Mouse (Mus musculus) stomach, embryonic 15.5 days (tissue): Measurements from ENCODE around the gene Pfdn6. TPM values are rescaled to one million over a fixed set of nuclear protein-coding genes. Genes with fewer than 3 reads are reported as not detected.
"Not testable (repeated sequence)": the region's sequence is repeated elsewhere in the genome, so short reads cannot be mapped to it uniquely, and the experiment has no call there.

Experiments used
- ATAC-seq: fragments of 200-750 bp; cut with Nextera tagmentation; 2 replicates; pipeline ENCODE4 v1.8.0; 2017; ENCODE audit warnings: low read depth, moderate number of reproducible peaks, moderate TSS enrichment; ENCODE audit not compliant: insufficient read depth, low FRiP score
- H3K27ac ChIP-seq: fragments of 300-500 bp; sonication (generic); 2 replicates; pipeline ENCODE4 v1.5.1; 2015; ENCODE audit warnings: mild to moderate bottlenecking, inconsistent platforms
- H3K27me3 ChIP-seq: fragments of 300-500 bp; sonication (generic); replicated peaks from 2 replicates; pipeline ENCODE4 v1.6.1; 2015; ENCODE audit warnings: inconsistent platforms
- H3K36me3 ChIP-seq: fragments of 300-500 bp; sonication (generic); 2 replicates; pipeline ENCODE4 v1.6.1; 2015; ENCODE audit warnings: inconsistent platforms
- H3K4me1 ChIP-seq: fragments of 300-500 bp; sonication (generic); 2 replicates; pipeline ENCODE4 v1.6.1; 2015; ENCODE audit warnings: inconsistent platforms
- H3K4me2 ChIP-seq: fragments of 300-500 bp; sonication (generic); 2 replicates; pipeline ENCODE4 v1.6.1; 2015; ENCODE audit warnings: mild to moderate bottlenecking, inconsistent platforms
- H3K4me3 ChIP-seq: fragments of 300-500 bp; sonication (generic); replicated peaks from 2 replicates; pipeline ENCODE4 v1.5.1; 2015; ENCODE audit warnings: inconsistent platforms
- H3K9ac ChIP-seq: fragments of 300-500 bp; sonication (generic); 2 replicates; pipeline ENCODE4 v1.6.1; 2015; ENCODE audit warnings: inconsistent platforms
- H3K9me3 ChIP-seq: fragments of 300-500 bp; sonication (generic); 2 replicates; pipeline ENCODE4 v1.6.1; 2016; ENCODE audit warnings: inconsistent platforms
- WGBS: fragments of 180-500 bp; shearing (Covaris S2); methylation state at CpG from one replicate; pipeline ENCODE4 v1.1.7; 2015; 5-methylcytosine and 5-hydroxymethylcytosine counted together
- polyA plus RNA-seq: library from polyadenylated mRNA; unstranded; fragments of >200 nt; fragmentation: Nextera tagmentation; extraction: Ambion mirVana; gene quantifications from 2 replicates; pipeline ENCODE4 v1.2.1, GENCODE M21; 2015

Gene Pfdn6
- polyA plus RNA-seq, 1 experiment from 2014 or later, result 159 TPM

DNA sequence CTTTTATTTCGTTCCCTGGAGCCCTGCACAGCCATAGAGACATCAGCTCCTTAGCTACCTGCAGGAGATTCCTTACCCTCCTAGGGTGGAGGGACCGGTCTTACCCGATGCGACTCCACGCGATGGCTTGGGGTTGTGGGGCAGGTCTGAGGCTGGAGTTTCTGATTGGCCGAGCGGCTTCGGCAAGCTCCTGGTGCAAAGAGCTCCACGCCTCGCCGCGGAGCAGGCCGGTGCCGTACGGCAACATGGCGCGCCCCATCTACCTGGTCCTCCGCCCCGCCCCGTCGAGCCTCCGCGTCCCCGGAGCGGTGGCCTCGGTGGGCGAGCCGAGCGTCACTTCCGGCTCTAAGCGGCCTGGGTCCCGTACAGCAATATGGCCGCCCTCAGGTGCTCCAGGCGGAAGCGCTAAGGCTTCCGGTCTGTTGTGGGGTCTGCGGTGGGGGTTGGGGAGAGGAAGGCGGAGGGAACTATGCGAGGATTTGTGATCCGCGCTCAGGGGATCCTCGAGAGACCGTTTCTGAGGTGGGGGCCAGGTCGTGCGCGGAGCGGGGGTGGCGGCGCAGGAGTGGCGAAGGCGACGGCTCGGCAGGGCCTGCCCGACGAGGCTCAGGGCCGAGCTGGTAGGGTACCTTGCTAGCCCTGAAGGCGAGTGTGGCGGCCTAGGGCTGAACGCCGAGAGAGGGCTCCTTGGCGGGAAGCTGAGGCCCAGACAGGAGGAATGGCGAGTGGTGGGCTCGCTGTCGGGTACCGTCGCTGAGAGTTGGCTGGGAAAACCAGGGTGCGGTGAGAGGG is 30.9 kb downstream of the Pfdn6 start, which contains the start of gene Daxx:
TSS of gene Daxx (plus strand) at position 338 of the 792 bp plus-strand sequence.
- no peaks in the 10 kb centered on the region for H3K27me3 ChIP-seq
- under 1% methylated on average over 68 of the region's 68 CpGs for WGBS
- H3K4me3 ChIP-seq, result peak within 1 kb of the TSS; percentile 82
- H3K27ac ChIP-seq, result peak within 1 kb of the TSS; percentile 95
- H3K9me3 ChIP-seq, result no peaks in the 10 kb centered on the region
- peaks cover 16% of the 10 kb centered on the region for H3K4me1 ChIP-seq
- peak within 1 kb of the TSS; percentile 94 for H3K9ac ChIP-seq
- ATAC-seq, result peak; percentile 96
- H3K4me2 ChIP-seq, result peak within 1 kb of the TSS; percentile 98
- peaks cover 26% of the 10 kb centered on the region for H3K36me3 ChIP-seq

DNA sequence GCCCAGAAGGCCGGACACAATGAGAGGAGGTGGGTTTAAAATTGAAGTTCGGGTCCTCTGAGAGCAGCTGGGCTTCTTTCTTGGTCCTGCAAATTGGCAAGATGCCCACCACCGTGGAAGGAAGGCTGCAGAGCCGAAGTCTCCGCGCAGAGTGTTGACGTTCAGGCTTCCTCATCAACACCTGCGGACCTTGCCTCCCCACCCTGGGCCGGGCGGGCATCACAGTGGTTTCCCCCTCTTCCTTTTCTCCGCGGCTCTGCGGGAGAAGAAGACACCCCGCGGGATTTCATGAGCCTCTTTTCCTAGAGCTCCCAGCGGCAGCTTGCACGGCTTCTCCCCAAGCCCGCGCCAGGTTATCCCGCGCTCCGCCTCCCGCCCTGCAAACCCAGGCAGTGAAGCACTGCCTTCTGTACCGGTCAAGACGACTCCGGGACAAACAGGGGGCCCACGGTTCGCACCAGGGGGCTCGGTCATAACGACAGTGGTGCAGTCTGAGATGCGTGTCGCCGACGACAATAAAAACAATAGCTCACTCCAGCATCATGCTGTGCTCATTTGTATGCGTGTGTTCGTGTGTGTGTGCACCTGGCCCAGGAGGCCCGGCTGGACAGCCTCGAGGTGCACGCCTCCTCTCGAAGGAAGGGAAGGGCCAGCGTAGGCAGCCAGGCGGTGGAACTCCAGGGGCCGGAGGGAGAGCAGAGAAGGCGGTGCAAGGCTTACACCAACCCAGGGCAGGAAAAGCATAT is 31.6 kb downstream of the Pfdn6 start:
- Histone ChIP-seq H3K4me1 (peaks cover 16% of the 10 kb centered on the region), H3K4me3 (peak overlapping the region; percentile 82), H3K27me3 (no peaks in the 10 kb centered on the region), H3K36me3 (peaks cover 20% of the 10 kb centered on the region), H3K9ac (peak overlapping the region; percentile 52), H3K9me3 (no peaks in the 10 kb centered on the region), H3K4me2 (peak overlapping the region; percentile 98), H3K27ac (peak overlapping the region; percentile 95)
- ATAC-seq, result peak; percentile 48
- WGBS, result 1% methylated on average over 43 of the region's 44 CpGs

DNA sequence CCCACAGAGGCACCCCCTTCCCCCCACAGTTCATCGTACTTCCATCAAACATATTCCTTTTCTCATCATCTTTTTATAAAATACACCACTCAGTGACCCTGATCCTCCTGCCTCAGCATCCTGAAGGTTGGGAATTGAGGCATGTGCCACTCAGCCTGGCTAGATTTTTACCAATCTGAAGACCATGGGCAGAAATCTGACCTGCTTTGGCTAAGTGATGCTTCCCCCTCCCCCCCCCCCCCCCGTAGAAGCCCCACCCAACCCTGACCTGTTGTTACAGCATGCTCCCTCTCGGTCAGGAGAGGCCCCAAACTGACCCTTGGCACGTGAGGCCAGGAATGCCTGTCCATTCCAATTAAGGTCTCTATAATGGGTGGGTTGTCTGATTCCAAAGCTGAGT is 35.3 kb downstream of the Pfdn6 start, which contains the start of gene Platr17:
TSS of gene Platr17 (plus strand) at position 301 of the 400 bp plus-strand sequence.
- not testable (repeated sequence) for H3K36me3 ChIP-seq, H3K9ac ChIP-seq, H3K4me1 ChIP-seq, H3K27me3 ChIP-seq, H3K4me2 ChIP-seq, H3K9me3 ChIP-seq, ATAC-seq, H3K4me3 ChIP-seq, H3K27ac ChIP-seq
- WGBS, result 55% methylated on average over 2 of the region's 4 CpGs

DNA sequence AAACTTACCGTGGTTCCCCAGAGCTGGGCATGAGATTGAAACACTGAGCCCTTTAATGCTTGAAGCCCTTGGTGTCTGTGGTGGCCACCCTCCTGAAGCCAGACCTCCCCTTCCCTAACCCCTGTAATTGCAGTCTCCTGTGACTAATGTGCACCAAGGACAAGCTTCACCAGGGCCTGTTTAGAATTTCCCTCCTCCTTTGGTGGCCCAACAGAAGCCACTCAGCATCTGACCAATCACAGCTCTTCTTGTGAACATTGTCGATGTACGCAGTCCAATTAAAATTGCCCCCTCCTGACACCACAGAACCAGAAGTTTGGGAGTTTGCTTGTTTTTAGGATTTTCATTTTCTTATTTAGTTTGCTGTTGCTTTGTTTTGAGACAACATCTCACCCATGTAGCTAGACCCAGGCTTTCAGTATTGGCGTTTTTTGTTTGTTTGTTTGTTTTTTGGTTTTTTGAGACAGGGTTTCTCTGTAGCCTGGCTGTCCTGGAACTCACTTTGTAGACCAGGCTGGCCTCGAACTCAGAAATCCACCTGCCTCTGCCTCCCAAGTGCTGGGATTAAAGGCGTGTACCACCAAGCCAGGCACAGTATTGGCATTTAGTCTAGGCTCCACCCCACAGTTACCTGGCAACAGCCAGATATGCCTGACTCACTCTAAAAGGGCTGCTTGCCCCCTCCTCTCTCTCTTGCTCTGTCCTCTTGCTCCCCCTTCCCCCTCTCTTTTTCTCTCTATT is 36.1 kb downstream of the Pfdn6 start:
- not testable (repeated sequence) for H3K4me3 ChIP-seq, ATAC-seq, H3K4me2 ChIP-seq, H3K4me1 ChIP-seq, H3K9me3 ChIP-seq, H3K36me3 ChIP-seq, H3K27ac ChIP-seq, H3K27me3 ChIP-seq, H3K9ac ChIP-seq
- WGBS, result 75% methylated on average over 6 of the region's 6 CpGs

DNA sequence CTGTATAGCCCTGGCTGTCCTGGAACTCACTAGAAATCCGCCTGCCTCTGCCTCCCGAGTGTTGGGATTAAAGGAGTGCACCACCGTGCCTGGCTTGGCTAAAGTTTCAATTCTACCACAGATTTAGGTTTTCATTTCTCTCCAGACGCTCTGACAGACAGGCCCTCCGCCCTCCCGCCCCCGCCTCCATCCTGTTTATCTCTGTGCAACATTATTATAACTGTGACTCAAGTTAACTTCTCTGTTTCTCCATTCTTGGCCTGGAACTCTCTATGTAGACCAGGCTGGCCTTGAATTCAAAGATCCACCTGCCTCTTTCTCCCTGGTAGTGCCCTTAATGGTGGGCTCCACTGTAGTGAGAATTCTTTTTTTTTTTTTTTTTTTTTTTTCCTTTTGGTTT is 37.7 kb downstream of the Pfdn6 start:
- no peak for ATAC-seq
- 74% methylated on average over 7 of the region's 7 CpGs for WGBS
- no peaks in the 10 kb centered on the region for H3K9me3 ChIP-seq
- H3K4me1 ChIP-seq, result no peaks in the 10 kb centered on the region
- H3K4me2 ChIP-seq, result no peak overlapping the region
- H3K36me3 ChIP-seq, result no peaks in the 10 kb centered on the region
- no peak overlapping the region for H3K27ac ChIP-seq
- H3K27me3 ChIP-seq, result no peaks in the 10 kb centered on the region
- no peak overlapping the region for H3K4me3 ChIP-seq
- no peak overlapping the region for H3K9ac ChIP-seq

DNA sequence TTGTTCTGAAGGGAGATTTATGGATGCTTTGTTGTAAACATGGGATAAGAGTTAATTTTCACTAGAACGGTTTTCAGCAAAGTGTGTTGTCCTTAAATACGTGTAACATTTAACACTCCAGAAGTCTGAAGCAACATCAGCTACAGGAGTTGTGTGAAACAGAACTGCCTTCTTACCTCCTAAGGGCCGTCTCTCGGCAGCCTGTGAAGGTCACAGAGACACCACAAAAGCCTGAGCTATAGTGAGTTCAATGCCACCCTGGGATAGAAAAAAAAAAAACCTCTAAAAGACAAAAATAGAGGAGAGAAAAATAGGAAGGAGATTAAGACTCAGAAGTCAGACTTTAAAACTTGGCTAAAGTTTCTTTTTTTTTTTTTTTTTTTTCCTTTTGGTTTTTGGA is 38.1 kb downstream of the Pfdn6 start:
- Histone ChIP-seq H3K4me1 (no peaks in the 10 kb centered on the region), H3K27ac (no peak overlapping the region), H3K4me2 (no peak overlapping the region), H3K27me3 (no peaks in the 10 kb centered on the region), H3K9ac (no peak overlapping the region), H3K9me3 (no peaks in the 10 kb centered on the region), H3K36me3 (no peaks in the 10 kb centered on the region), H3K4me3 (no peak overlapping the region)
- WGBS, result 46% methylated on average over 4 of the region's 4 CpGs
- ATAC-seq, result no peak

DNA sequence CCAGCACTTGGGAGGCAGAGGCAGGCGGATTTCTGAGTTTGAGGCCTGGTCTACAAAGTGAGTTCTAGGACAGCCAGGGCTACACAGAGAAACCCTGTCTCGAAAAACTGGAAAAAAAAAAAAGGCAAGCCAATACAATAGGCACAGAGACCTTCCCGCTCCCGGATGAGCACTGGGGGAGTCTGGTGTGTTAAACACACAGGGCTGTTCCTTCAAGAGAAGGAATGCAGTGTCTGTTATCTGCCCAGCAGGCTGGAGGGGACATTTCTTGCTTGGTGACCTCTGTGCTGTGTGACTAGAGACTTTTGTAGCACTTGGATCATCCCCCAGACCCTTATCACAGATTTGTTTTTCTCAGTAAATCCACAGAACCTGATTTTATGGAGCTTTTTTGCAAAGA is 38.5 kb downstream of the Pfdn6 start:
- WGBS, result 67% methylated on average over 4 of the region's 4 CpGs
- no peaks in the 10 kb centered on the region for H3K4me1 ChIP-seq
- ATAC-seq, result no peak
- no peaks in the 10 kb centered on the region for H3K27me3 ChIP-seq
- H3K4me2 ChIP-seq, result no peak overlapping the region
- H3K9me3 ChIP-seq, result no peaks in the 10 kb centered on the region
- no peak overlapping the region for H3K9ac ChIP-seq
- no peaks in the 10 kb centered on the region for H3K36me3 ChIP-seq
- H3K27ac ChIP-seq, result no peak overlapping the region
- H3K4me3 ChIP-seq, result no peak overlapping the region

DNA sequence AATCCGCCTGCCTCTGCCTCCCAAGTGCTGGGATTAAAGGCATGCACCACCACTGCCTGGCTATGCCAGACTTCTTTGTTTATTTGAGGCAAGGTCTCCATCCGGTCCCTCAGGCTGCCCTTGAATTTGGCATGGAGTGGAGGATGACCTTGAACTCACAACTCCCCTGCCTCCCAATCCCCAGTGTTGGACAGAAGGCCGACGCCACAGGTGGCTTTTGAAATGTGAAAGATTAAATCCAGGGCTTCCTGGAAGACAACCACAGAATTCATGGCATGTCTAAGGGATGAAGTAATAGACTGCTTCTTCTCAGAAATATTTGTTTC is 39.2 kb downstream of the Pfdn6 start:
- 70% methylated on average over 4 of the region's 4 CpGs for WGBS
- Histone ChIP-seq H3K9me3 (no peaks in the 10 kb centered on the region), H3K27me3 (no peaks in the 10 kb centered on the region), H3K4me3 (no peak overlapping the region), H3K4me2 (no peak overlapping the region), H3K4me1 (no peaks in the 10 kb centered on the region), H3K36me3 (no peaks in the 10 kb centered on the region), H3K27ac (no peak overlapping the region), H3K9ac (no peak overlapping the region)
- no peak for ATAC-seq

DNA sequence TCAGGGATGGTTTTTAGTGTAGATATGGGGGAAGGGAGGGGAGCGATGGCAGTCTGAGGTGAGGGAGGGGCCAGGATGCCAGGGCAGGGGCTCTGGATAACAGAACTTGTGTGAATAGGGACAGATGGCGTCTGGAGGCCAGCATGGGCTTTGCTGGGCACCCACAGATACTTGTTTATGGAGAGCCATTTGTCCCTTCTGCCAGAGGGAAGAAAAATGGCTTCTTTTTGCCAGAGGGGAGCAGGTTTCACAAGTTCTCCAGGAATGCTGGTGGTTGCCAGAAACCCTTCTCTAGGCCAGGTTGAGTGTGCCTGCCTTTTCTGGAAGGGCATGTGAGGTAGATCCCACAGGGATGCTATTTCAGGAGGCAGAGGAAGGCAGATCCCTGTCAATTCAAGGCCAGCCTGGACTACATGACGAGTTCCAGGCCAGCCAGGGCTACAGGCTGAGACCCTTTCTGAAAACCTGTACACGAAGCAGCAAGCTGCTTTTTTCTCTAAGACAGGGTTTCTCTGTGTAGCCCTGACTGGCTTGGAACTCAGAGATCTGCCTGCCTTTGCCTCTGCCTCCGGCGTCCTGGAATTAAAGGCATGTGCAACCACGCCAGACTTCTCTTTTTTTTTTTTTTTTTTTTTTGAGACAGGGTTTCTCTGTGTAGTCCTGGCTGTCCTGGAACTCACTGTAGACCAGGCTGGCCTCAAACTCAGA is 39.7 kb downstream of the Pfdn6 start:
- no peaks in the 10 kb centered on the region for H3K4me1 ChIP-seq
- no peak for ATAC-seq

DNA sequence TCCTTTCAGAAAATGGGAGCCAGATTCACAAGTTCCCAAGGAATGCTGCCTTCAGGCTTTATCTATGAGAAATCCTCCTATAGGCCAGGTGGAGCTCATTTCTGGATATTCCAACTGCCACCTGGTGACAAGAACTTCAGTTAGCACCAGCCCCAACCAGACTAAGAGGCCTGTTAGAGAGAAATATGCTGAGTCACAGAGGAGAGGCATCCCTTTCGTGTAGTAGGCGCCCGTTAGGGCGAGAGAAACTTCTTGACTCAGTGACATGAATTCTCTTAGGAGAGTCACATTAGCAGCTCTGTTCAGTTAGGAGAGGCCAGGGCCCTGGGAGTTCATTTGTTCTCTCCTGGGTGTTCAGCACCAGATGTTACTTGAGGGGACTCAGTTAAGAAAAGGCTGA is 40.5 kb downstream of the Pfdn6 start:
- no peak overlapping the region for H3K9ac ChIP-seq
- whole genome bisulfite sequencing, result 73% methylated on average over 4 of the region's 4 CpGs

More for the DNA sequence above, 39.7 kb downstream of the Pfdn6 start:
- no peaks in the 10 kb centered on the region for H3K27me3 ChIP-seq
- H3K4me3 ChIP-seq, result no peak overlapping the region
- no peaks in the 10 kb centered on the region for H3K9me3 ChIP-seq
- no peak overlapping the region for H3K27ac ChIP-seq
- WGBS, result 58% methylated on average over 7 of the region's 7 CpGs
- H3K36me3 ChIP-seq, result no peaks in the 10 kb centered on the region
- no peak overlapping the region for H3K4me2 ChIP-seq
- H3K9ac ChIP-seq, result no peak overlapping the region

DNA sequence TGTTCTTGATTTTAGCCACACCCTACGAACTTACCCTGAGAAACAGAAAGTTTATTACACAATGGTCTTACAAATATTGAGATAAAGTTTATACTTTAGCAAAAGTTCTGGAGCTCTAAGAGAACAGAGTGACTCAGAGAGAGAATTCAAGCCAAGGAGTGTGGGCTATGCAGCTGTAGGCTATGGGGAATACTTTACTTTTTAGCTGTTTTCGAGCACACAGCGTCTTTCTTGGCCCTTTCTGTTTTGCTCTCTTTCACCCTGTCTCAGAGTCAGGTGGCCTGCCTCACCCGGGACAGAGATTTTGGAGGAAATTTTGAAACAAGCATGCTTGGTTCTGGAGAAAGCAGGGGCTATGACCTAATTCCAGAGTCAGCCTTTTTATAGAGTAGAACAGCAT is 42.0 kb downstream of the Pfdn6 start:
- not testable (repeated sequence) for H3K27me3 ChIP-seq, ATAC-seq, H3K4me3 ChIP-seq, H3K27ac ChIP-seq, H3K9me3 ChIP-seq, H3K4me1 ChIP-seq, H3K4me2 ChIP-seq, H3K9ac ChIP-seq, H3K36me3 ChIP-seq
- WGBS, result 79% methylated on average over 4 of the region's 4 CpGs

More for the DNA sequence above, 40.5 kb downstream of the Pfdn6 start:
- Histone ChIP-seq H3K4me2 (no peak overlapping the region), H3K27me3 (no peaks in the 10 kb centered on the region), H3K4me1 (no peaks in the 10 kb centered on the region), H3K36me3 (no peaks in the 10 kb centered on the region), H3K9me3 (no peaks in the 10 kb centered on the region), H3K4me3 (no peak overlapping the region), H3K27ac (no peak overlapping the region)
- ATAC-seq, result peak; percentile 67; the same call in 1 of the 2 replicates
